Mouse (Mus musculus) testis, adult 2 months (tissue): Measurements from ENCODE around the gene Slc35b4.

Experiments
- CTCF ChIP-seq: fragments of 200-500 bp; IDR thresholded peaks from 2 replicates; pipeline ENCODE4 v1.5.1; 2012; ENCODE audit warnings: low read depth, mild to moderate bottlenecking, inconsistent platforms, low read length, moderate library complexity; ENCODE audit not compliant: control insufficient read depth, insufficient read depth, insufficient replicate concordance
- POLR2A ChIP-seq: fragments of 200-500 bp; IDR thresholded peaks from 2 replicates; pipeline ENCODE4 v1.6.1; 2012; ENCODE audit warnings: low read depth, mild to moderate bottlenecking, inconsistent platforms, low read length, moderate library complexity; ENCODE audit not compliant: control insufficient read depth

GRCm38 (mm10) chr6:34159998-34160815, 16.7 kb downstream of the Slc35b4 start:
- TF ChIP-seq POLR2A: no peak
- TF ChIP-seq CTCF: no peak
